Comparison of ENCODE assay signal across 6 mouse cellular contexts in genomic region chr3:116018606-116019005, GRCm38 (mm10).
"Had no signal": no experiment of that assay in that cellular context is flagged by ENCODE, and none has a peak within 500 bp of the region (broad histone marks: within the 10 kb centered on the region; RNA-seq: fewer than 3 reads in every experiment).

No protein-coding gene starts in this region.

- DNase-seq: liver; liver, embryonic 13.5 days; liver, postnatal 0 days; lung, postnatal 36 days; thymus, postnatal 4 days had no signal

- ATAC-seq: liver, postnatal 0 days; midbrain, embryonic 13.5 days had no signal
